Mouse (Mus musculus) limb, embryonic 14.5 days (tissue): ENCODE data around the gene Ptn. TPM values are rescaled to one million over a fixed set of nuclear protein-coding genes. Genes with fewer than 3 reads are reported as not detected.
"Not testable (repeated sequence)": the region's sequence is repeated elsewhere in the genome, so short reads cannot be mapped to it uniquely, and the experiment has no call there.

ENCODE experiments used
- ATAC-seq: fragments of 200-750 bp; cut with Nextera tagmentation; 2 replicates; pipeline ENCODE4 v1.8.0; 2017; ENCODE audit warnings: low read depth, moderate number of reproducible peaks, moderate TSS enrichment; ENCODE audit not compliant: low FRiP score
- DNase-seq: peaks from one replicate; pipeline ENCODE4 v3.0.0-alpha.2; 2015; ENCODE audit warnings: low spot score
- H3K27ac ChIP-seq: fragments of 300-500 bp; sonication (generic); replicated peaks from 2 replicates; pipeline ENCODE4 v1.5.1; 2014; ENCODE audit warnings: low read depth, mild to moderate bottlenecking, low read length, moderate library complexity, mixed read lengths
- H3K27me3 ChIP-seq: fragments of 300-500 bp; sonication (generic); 2 replicates; pipeline ENCODE4 v1.6.1; 2014; ENCODE audit warnings: low read length, mixed read lengths; ENCODE audit not compliant: control insufficient read depth, insufficient read depth
- H3K36me3 ChIP-seq: fragments of 300-500 bp; sonication (generic); 2 replicates; pipeline ENCODE4 v1.6.1; 2014; ENCODE audit warnings: mild to moderate bottlenecking, low read length, moderate library complexity, mixed read lengths; ENCODE audit not compliant: control insufficient read depth, insufficient read depth
- H3K4me1 ChIP-seq: fragments of 300-500 bp; sonication (generic); 2 replicates; pipeline ENCODE4 v1.6.1; 2014; ENCODE audit warnings: antibody characterized with exemption, low read length, mixed read lengths; ENCODE audit not compliant: control insufficient read depth, insufficient read depth
- H3K4me2 ChIP-seq: fragments of 300-500 bp; sonication (generic); replicated peaks from 2 replicates; pipeline ENCODE4 v1.6.1; 2014; ENCODE audit warnings: low read depth, mild to moderate bottlenecking, low read length, moderate library complexity; ENCODE audit not compliant: severe bottlenecking
- H3K4me3 ChIP-seq: fragments of 300-500 bp; sonication (generic); replicated peaks from 2 replicates; pipeline ENCODE4 v1.5.1; 2014; ENCODE audit warnings: low read length
- H3K9ac ChIP-seq: fragments of 300-500 bp; sonication (generic); 2 replicates; pipeline ENCODE4 v1.6.1; 2014; ENCODE audit warnings: mild to moderate bottlenecking, low read depth, low read length, moderate library complexity; ENCODE audit not compliant: severe bottlenecking
- H3K9me3 ChIP-seq: fragments of 300-500 bp; sonication (generic); 2 replicates; pipeline ENCODE4 v1.6.1; 2016; ENCODE audit warnings: low read length; ENCODE audit not compliant: control insufficient read depth
- POLR2A ChIP-seq: fragments of 200-500 bp; IDR thresholded peaks from 2 replicates; pipeline ENCODE4 v1.8.0; 2012; ENCODE audit warnings: inconsistent platforms, mild to moderate bottlenecking, moderate library complexity, borderline replicate concordance; ENCODE audit not compliant: insufficient read depth, insufficient read length; ENCODE audit errors: extremely low read depth
- WGBS: fragments of 180-500 bp; shearing (Covaris S2); extraction: QIAGEN DNeasy Blood & Tissue Kit; methylation state at CpG from one replicate; pipeline ENCODE4 v1.1.7; 2014; 5-methylcytosine and 5-hydroxymethylcytosine counted together
- polyA plus RNA-seq, 2 experiments: library from polyadenylated mRNA; depleted of rRNA in 1 of 2; stranded (reverse) in 1 of 2; unstranded in 1 of 2; fragments of >200 nt; fragmentation: Nextera tagmentation in 1 of 2; extraction: Ambion mirVana in 1 of 2; gene quantifications; 2 replicates each; pipeline versions ENCODE4 v1.2.1 to v1.2.3; 2012 to 2014

The Ptn gene
- polyA plus RNA-seq, 2 experiments, result 513 to 595 TPM

- Histone ChIP-seq H3K36me3 (0 out of 2 replicates have a peak, but pooled peaks cover 3% of the 10 kb centered on the region), H3K9me3 (no peaks in the 10 kb centered on the region), H3K4me3 (no peak overlapping the region), H3K27ac (no peak overlapping the region), H3K27me3 (no peaks in the 10 kb centered on the region), H3K4me2 (no peak overlapping the region), H3K9ac (no peak overlapping the region), H3K4me1 (0 out of 2 replicates have a peak, but pooled peaks cover 5% of the 10 kb centered on the region)
- no peak for ATAC-seq
- no peak for DNase-seq
- WGBS, result 62% methylated on average over 6 of the region's 6 CpGs
- no peak for TF ChIP-seq POLR2A
Measured at GRCm38 (mm10) chr6:36752887-36753286, 57.1 kb downstream of the Ptn start.

GRCm38 (mm10) chr6:36739811-36740210, 70.2 kb downstream of the Ptn start:
- WGBS, result 91% methylated on average over 5 of the region's 5 CpGs

GRCm38 (mm10) chr6:36736763-36737162, 73.3 kb downstream of the Ptn start:
- TF ChIP-seq POLR2A, result no peak
- no peaks in the 10 kb centered on the region for H3K4me1 ChIP-seq
- 84% methylated on average over 2 of the region's 2 CpGs for WGBS
- DNase-seq (no peak), ATAC-seq (no peak)
- peaks cover 3% of the 10 kb centered on the region; the same call in 1 of the 2 replicates for H3K9me3 ChIP-seq
- peaks cover 72% of the 10 kb centered on the region for H3K36me3 ChIP-seq
- H3K27me3 ChIP-seq, result no peaks in the 10 kb centered on the region
- no peak overlapping the region for H3K4me2 ChIP-seq
- no peak overlapping the region for H3K9ac ChIP-seq
- no peak overlapping the region for H3K27ac ChIP-seq
- no peak overlapping the region for H3K4me3 ChIP-seq

More at GRCm38 (mm10) chr6:36739811-36740210, 70.2 kb downstream of the Ptn start:
- ATAC-seq (no peak), DNase-seq (no peak)
- H3K9ac ChIP-seq, result no peak overlapping the region
- H3K4me3 ChIP-seq, result no peak overlapping the region
- no peaks in the 10 kb centered on the region for H3K27me3 ChIP-seq
- no peak overlapping the region for H3K27ac ChIP-seq
- no peak overlapping the region for H3K4me2 ChIP-seq
- TF ChIP-seq POLR2A, result no peak
- H3K4me1 ChIP-seq, result no peaks in the 10 kb centered on the region
- peaks cover 70% of the 10 kb centered on the region for H3K36me3 ChIP-seq
- no peaks in the 10 kb centered on the region for H3K9me3 ChIP-seq

DNA sequence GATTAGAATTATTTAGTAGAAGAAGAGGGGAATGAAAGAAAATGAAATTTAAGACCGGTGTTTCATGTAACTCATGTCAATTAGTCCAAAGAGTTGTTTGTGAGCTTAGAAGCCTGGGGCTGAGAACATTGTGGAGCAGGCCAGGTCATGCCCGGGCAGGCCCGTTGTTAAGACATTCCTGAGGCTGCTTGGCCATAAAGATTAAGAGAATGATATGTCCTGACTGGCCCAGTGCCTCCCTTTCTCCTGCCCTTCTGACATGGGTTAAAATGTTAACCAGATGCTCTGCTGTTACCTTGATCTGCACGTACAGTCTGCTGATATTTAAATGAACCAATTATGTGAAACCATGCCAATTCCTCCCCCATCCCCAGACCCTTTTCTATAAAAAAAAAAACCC, 74.4 kb downstream of the Ptn start:
- H3K36me3 ChIP-seq, result peaks cover 74% of the 10 kb centered on the region
- not testable (repeated sequence) for ATAC-seq, H3K9ac ChIP-seq, H3K4me2 ChIP-seq, H3K4me1 ChIP-seq, H3K27me3 ChIP-seq, DNase-seq, H3K4me3 ChIP-seq, H3K27ac ChIP-seq
- WGBS, result 38% methylated on average over 4 of the region's 4 CpGs
- H3K9me3 ChIP-seq, result peaks cover 15% of the 10 kb centered on the region

GRCm38 (mm10) chr6:36729811-36730210, 80.2 kb downstream of the Ptn start:
- Histone ChIP-seq H3K36me3 (peaks cover 46% of the 10 kb centered on the region), H3K9me3 (peaks cover 15% of the 10 kb centered on the region)
- H3K27ac ChIP-seq, DNase-seq, H3K27me3 ChIP-seq, H3K4me2 ChIP-seq, H3K9ac ChIP-seq, H3K4me1 ChIP-seq, ATAC-seq, H3K4me3 ChIP-seq: not testable (repeated sequence)
- 95% methylated on average over 7 of the region's 7 CpGs for WGBS

DNA sequence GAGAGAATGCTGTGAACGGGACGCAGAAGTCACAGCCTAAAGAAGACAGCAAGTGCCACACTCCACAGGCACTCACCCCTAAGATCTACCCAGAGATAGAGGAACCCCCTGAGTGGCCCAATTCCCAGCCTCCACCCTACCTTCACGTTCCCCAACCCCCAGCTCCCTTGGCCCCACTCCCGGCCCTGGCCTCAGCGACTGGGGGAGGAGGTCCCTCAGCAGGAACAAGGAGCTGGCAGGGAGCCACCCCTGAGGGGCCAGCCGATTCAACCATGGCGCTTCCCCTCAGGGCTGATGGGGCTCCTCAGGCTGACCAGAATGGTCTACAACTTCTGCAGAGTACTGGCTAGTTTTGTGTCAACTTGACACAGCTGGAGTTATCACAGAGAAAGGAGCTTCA, 81.9 kb downstream of the Ptn start:
- Histone ChIP-seq H3K27me3 (no peaks in the 10 kb centered on the region), H3K9me3 (peaks cover 15% of the 10 kb centered on the region), H3K9ac (no peak overlapping the region), H3K4me3 (no peak overlapping the region), H3K27ac (no peak overlapping the region), H3K4me1 (no peaks in the 10 kb centered on the region), H3K36me3 (peaks cover 43% of the 10 kb centered on the region), H3K4me2 (no peak overlapping the region)
- 77% methylated on average over 7 of the region's 7 CpGs for WGBS
- TF ChIP-seq POLR2A, result no peak
- ATAC-seq (no peak), DNase-seq (no peak)
